Mouse (Mus musculus) T-helper 1 cell (primary cell): ENCODE data around the gene Spata31d1b.

Source experiments
- in situ Hi-C: fragments of 300-600 bp; cut with MboI, MseI; formaldehyde crosslinking; loops from one replicate; pipeline ENCODE4 v1.15.1; 2025; ENCODE audit warnings: high pct_unique_total_duplicates

The Spata31d1b gene

GRCm38 (mm10) chr13:59746164-59746563, 34.1 kb downstream of the Spata31d1b start:
- in situ Hi-C loops: no loop called here

DNA sequence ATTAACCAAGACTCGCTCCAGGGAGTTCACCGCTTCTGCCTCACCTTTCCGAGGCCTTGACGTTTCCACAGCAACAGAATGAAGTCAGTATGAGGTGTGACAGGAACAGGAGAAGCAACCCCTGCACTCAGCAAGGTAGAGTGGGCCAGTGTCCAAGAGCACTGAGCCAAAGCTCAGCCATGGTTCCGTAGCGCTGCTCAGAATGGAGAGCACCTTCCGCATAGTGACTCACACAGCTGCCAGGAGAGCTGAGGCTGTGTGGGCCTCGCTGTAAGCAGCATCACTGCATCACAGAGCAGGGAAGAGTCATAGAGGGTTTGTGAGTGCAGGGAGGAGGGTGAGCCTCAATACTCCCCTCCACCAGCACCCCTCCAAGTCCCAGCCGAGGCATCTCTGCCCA, 34.6 kb downstream of the Spata31d1b start, which contains the start of gene 1700014D04Rik:
Gene 1700014D04Rik (minus strand): TSS at position 42 of the 400 bp plus-strand sequence.
- in situ Hi-C loops: no loop called here

GRCm38 (mm10) chr13:59750310-59750709, 38.2 kb downstream of the Spata31d1b start:
- in situ Hi-C loops: no loop called here

DNA sequence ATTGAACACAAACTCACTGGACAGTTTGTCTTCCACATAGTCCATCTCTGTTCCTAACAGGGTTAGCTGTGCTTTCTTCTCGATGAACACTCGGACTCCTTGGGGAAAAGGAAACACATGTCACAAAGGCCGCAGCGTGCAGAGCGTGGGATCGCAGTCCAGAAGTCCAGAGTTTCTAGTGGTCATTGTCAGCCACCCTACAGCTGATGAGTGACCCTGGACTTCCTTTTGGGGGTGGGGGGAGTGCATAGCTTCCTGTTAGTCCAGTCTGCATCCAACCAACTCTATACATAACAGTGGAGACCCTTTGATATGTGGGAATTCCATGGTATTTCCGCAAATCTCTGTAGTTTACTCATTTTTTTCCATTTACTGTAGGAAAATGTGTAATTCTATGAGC, 44.8 kb downstream of the Spata31d1b start:
- in situ Hi-C loops: no loop called here

- in situ Hi-C loops: no loop called here
Measured at GRCm38 (mm10) chr13:59762791-59763190, 50.7 kb downstream of the Spata31d1b start.

- in situ Hi-C loops: no loop called here
Measured at GRCm38 (mm10) chr13:59766786-59767515, 54.9 kb downstream of the Spata31d1b start.

- in situ Hi-C loops: no loop called here
Measured at GRCm38 (mm10) chr13:59768531-59768930, 56.4 kb downstream of the Spata31d1b start.
